Mouse (Mus musculus): ENCODE measurements around the gene Comtd1.

The Comtd1 gene

GRCm38 (mm10) chr14:21802543-21803206, 46.1 kb downstream of the Comtd1 start:
- no peak for DNase-seq

DNA sequence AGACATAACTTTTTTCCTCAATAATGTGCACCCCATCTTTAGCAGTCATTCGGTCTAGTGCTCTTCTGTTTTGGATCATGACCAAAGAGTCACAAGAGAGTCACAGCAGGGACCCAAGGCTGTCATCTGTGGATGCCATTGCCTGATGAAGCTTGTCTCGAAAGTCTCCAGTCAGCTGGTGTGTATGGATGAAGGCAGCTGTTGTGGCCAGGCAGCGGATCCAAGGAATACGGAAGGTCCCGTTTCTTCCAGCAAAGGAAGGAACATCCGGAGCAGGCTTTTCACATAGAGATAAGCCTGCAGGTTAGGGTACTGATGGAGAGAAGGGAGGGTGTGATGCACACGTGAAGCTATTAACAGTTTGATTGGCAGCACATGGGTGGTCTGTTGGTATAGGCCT, 47.2 kb downstream of the Comtd1 start:
- no peak for DNase-seq

- no peak for DNase-seq
Observed at GRCm38 (mm10) chr14:21800641-21801040, 48.1 kb downstream of the Comtd1 start.

Measured in cerebellum, adult 18-20 months (tissue).